Mouse (Mus musculus): ENCODE measurements around the gene Rexo5.

- TF ChIP-seq CTCF (IDR thresholded peaks at IDR 0.05; ENCODE audit: low read depth) = no peak
- TF ChIP-seq EP300 (IDR thresholded peaks at IDR 0.05; ENCODE audit: low read depth) = no peak
Measured at GRCm38 (mm10) chr7:119845541-119845940, 51.7 kb downstream of the Rexo5 start.
